Mouse (Mus musculus) lung, adult 2 months (tissue): ENCODE results near the gene Gars.

ENCODE experiments used
- CTCF ChIP-seq: fragments of 200-500 bp; IDR thresholded peaks from 2 replicates; pipeline ENCODE4 v1.5.1; 2011; ENCODE audit warnings: mild to moderate bottlenecking, low read length, control low read depth; ENCODE audit not compliant: insufficient read depth
- POLR2A ChIP-seq: fragments of 200-500 bp; IDR thresholded peaks from 2 replicates; pipeline ENCODE4 v1.6.1; 2011; ENCODE audit warnings: low read depth, mild to moderate bottlenecking, control low read depth, low read length, borderline replicate concordance; ENCODE audit errors: extremely low read depth

- TF ChIP-seq CTCF (no peak), POLR2A (no peak)
Measured at GRCm38 (mm10) chr6:55040031-55040430, 2.2 kb downstream of the Gars start.
